Mouse (Mus musculus) adrenal gland, postnatal 36 days (tissue): ENCODE data around the gene Rab14. TPM values are rescaled to one million over a fixed set of nuclear protein-coding genes. Genes with fewer than 3 reads are reported as not detected.
A peak's percentile ranks its signal among the peaks of the same experiment; 100 is the strongest.

Experiments used
- DNase-seq, 2 experiments: peaks; one replicate each; pipeline ENCODE4 v3.0.0; 2021; ENCODE audit warnings: mixed read lengths in 1 of 2
- total RNA-seq, 2 experiments: library from RNA; stranded (reverse); gene quantifications; 2 replicates each; pipeline ENCODE4 v1.2.3; 2021

Gene Rab14
- total RNA-seq, 2 experiments from 2014 or later, result 207 to 234 TPM

- peak; percentile 59 to 67 for DNase-seq
Observed at GRCm38 (mm10) chr2:35199971-35200897, 686 bp downstream of the Rab14 start.

GRCm38 (mm10) chr2:35199541-35199940 lies 1.4 kb downstream of the Rab14 start:
- no peak for DNase-seq

- peak in 1 of 2 experiments; percentile 32 for DNase-seq
Observed at GRCm38 (mm10) chr2:35195626-35196544, 5.0 kb downstream of the Rab14 start.

- no peak for DNase-seq
Observed at GRCm38 (mm10) chr2:35193976-35194375, 6.9 kb downstream of the Rab14 start.

GRCm38 (mm10) chr2:35188929-35189328 lies 12.0 kb downstream of the Rab14 start:
- DNase-seq, result no peak

- no peak for DNase-seq
Observed at GRCm38 (mm10) chr2:35183115-35183673, 17.7 kb downstream of the Rab14 start.

GRCm38 (mm10) chr2:35178153-35178552 lies 22.8 kb downstream of the Rab14 start:
- no peak for DNase-seq

- DNase-seq, result no peak
Observed at GRCm38 (mm10) chr2:35175281-35176065, 25.4 kb downstream of the Rab14 start.

GRCm38 (mm10) chr2:35174100-35174499 lies 26.8 kb downstream of the Rab14 start:
- DNase-seq, result no peak

- DNase-seq, result no peak
Observed at GRCm38 (mm10) chr2:35173666-35174065, 27.3 kb downstream of the Rab14 start.

- no peak for DNase-seq
Observed at GRCm38 (mm10) chr2:35172246-35172645, 28.7 kb downstream of the Rab14 start.

GRCm38 (mm10) chr2:35171341-35171861 lies 29.5 kb downstream of the Rab14 start:
- peak; percentile 70 to 74 for DNase-seq

GRCm38 (mm10) chr2:35169452-35169851 lies 31.5 kb downstream of the Rab14 start:
- no peak for DNase-seq

GRCm38 (mm10) chr2:35166816-35167215 lies 34.1 kb downstream of the Rab14 start:
- no peak for DNase-seq

GRCm38 (mm10) chr2:35165416-35165815 lies 35.5 kb downstream of the Rab14 start:
- peak in 1 of 2 experiments; percentile 28 for DNase-seq

- DNase-seq, result no peak
Observed at GRCm38 (mm10) chr2:35163396-35163795, 37.5 kb downstream of the Rab14 start.

- DNase-seq, result no peak
Observed at GRCm38 (mm10) chr2:35161846-35162488, 39.0 kb downstream of the Rab14 start.

GRCm38 (mm10) chr2:35160206-35160605 lies 40.7 kb downstream of the Rab14 start:
- peak; percentile 73 to 79 for DNase-seq

GRCm38 (mm10) chr2:35158358-35158757 lies 42.6 kb downstream of the Rab14 start:
- no peak for DNase-seq

- no peak for DNase-seq
Observed at GRCm38 (mm10) chr2:35157836-35158235, 43.1 kb downstream of the Rab14 start.

GRCm38 (mm10) chr2:35156985-35157384 lies 43.9 kb downstream of the Rab14 start:
- no peak for DNase-seq
